Mouse (Mus musculus) lung, postnatal 4 days (tissue): Measurements from ENCODE around the gene Prickle1.

Source experiments
- DNase-seq, 2 experiments: peaks; one replicate each; pipeline ENCODE4 v3.0.0; 2021

Prickle1 gene

GRCm38 (mm10) chr15:93539415-93539814, 56.3 kb downstream of the Prickle1 start:
- no peak for DNase-seq

- DNase-seq: no peak
These were observed 57.0 kb downstream of the Prickle1 start for GRCm38 (mm10) chr15:93538551-93539205.

GRCm38 (mm10) chr15:93537745-93538144, 57.9 kb downstream of the Prickle1 start:
- DNase-seq: no peak

GRCm38 (mm10) chr15:93536191-93536590, 59.5 kb downstream of the Prickle1 start:
- DNase-seq: no peak

GRCm38 (mm10) chr15:93530703-93531032, 65.0 kb downstream of the Prickle1 start:
- DNase-seq: no peak

GRCm38 (mm10) chr15:93529831-93530702, 65.6 kb downstream of the Prickle1 start:
- peak; percentile 35 to 51 for DNase-seq

- peak in 1 of 2 experiments; percentile 62 for DNase-seq
These were observed 70.3 kb downstream of the Prickle1 start for GRCm38 (mm10) chr15:93525305-93525917.

- no peak for DNase-seq
These were observed 73.9 kb downstream of the Prickle1 start for GRCm38 (mm10) chr15:93521787-93522180.

GRCm38 (mm10) chr15:93521088-93521786, 74.5 kb downstream of the Prickle1 start:
- no peak for DNase-seq

GRCm38 (mm10) chr15:93519836-93520826, 75.6 kb downstream of the Prickle1 start:
- peak in 1 of 2 experiments; percentile 31 for DNase-seq

- DNase-seq: peak; percentile 91
These were observed 76.5 kb downstream of the Prickle1 start for GRCm38 (mm10) chr15:93518941-93519835.

GRCm38 (mm10) chr15:93518143-93518902, 77.4 kb downstream of the Prickle1 start:
- peak; percentile 49 to 56 for DNase-seq

GRCm38 (mm10) chr15:93517022-93517565, 78.6 kb downstream of the Prickle1 start:
- DNase-seq: peak in 1 of 2 experiments; percentile 50

- DNase-seq: no peak
These were observed 80.4 kb downstream of the Prickle1 start for GRCm38 (mm10) chr15:93515316-93515715.

- DNase-seq: no peak
These were observed 81.8 kb downstream of the Prickle1 start for GRCm38 (mm10) chr15:93513939-93514341.

- no peak for DNase-seq
These were observed 83.3 kb downstream of the Prickle1 start for GRCm38 (mm10) chr15:93512437-93512836.

- DNase-seq: no peak
These were observed 84.9 kb downstream of the Prickle1 start for GRCm38 (mm10) chr15:93510690-93511336.

GRCm38 (mm10) chr15:93504808-93505207, 90.9 kb downstream of the Prickle1 start:
- DNase-seq: no peak

- no peak for DNase-seq
These were observed 92.4 kb downstream of the Prickle1 start for GRCm38 (mm10) chr15:93503201-93503745.
